Mouse (Mus musculus) gastrocnemius, postnatal 4 days (tissue): ENCODE measurements at regions not wholly inside any gene's neighbourhood (a gene's known extent, or its start where the extent isn't known, plus 50 kb on each side); places are given as distances from the start of the nearest gene placed in this dataset.
"Not testable (repeated sequence)": the region's sequence is repeated elsewhere in the genome, so short reads cannot be mapped to it uniquely, and the experiment has no call there.

Experiments
- DNase-seq, 2 experiments: peaks; one replicate each; pipeline ENCODE4 v3.0.0; 2021 to 2022; ENCODE audit warnings: low spot score in 2 of 2, mixed read lengths in 2 of 2

- not testable (repeated sequence) for DNase-seq
Observed at GRCm38 (mm10) chrX:19341231-19342007, 139.7 kb downstream of the Tex13c3 start.

- no peak for DNase-seq
Observed at GRCm38 (mm10) chrX:19313286-19313685, 167.8 kb downstream of the Tex13c3 start.

GRCm38 (mm10) chrX:19311809-19312559, 169.1 kb downstream of the Tex13c3 start:
- DNase-seq: no peak

- no peak for DNase-seq
Observed at GRCm38 (mm10) chrX:19311377-19311776, 169.7 kb downstream of the Tex13c3 start.

GRCm38 (mm10) chrX:19288171-19288570, 192.9 kb downstream of the Tex13c3 start:
- no peak for DNase-seq

- no peak for DNase-seq
Observed at GRCm38 (mm10) chrX:19286431-19286830, 194.7 kb downstream of the Tex13c3 start.

GRCm38 (mm10) chrX:19285773-19286172, 195.3 kb downstream of the Tex13c3 start:
- no peak for DNase-seq

GRCm38 (mm10) chrX:19283078-19283477, 198.0 kb downstream of the Tex13c3 start:
- DNase-seq: no peak

- DNase-seq: no peak
Observed at GRCm38 (mm10) chrX:19264237-19264636, 216.9 kb downstream of the Tex13c3 start.

- no peak for DNase-seq
Observed at GRCm38 (mm10) chrX:19246777-19247619, 234.1 kb downstream of the Tex13c3 start.

- DNase-seq: peak; percentile 10 to 18
Observed at GRCm38 (mm10) chrX:19237738-19238261, 243.3 kb downstream of the Tex13c3 start.

- peak; percentile 7 to 16 for DNase-seq
Observed at GRCm38 (mm10) chrX:19237048-19237737, 243.9 kb downstream of the Tex13c3 start.

- no peak for DNase-seq
Observed at GRCm38 (mm10) chrX:19235449-19235848, 245.7 kb downstream of the Tex13c3 start.

GRCm38 (mm10) chrX:19231823-19232222, 249.3 kb downstream of the Tex13c3 start:
- no peak for DNase-seq

GRCm38 (mm10) chrX:19223336-19223735, 257.8 kb downstream of the Tex13c3 start:
- DNase-seq: no peak

GRCm38 (mm10) chrX:19220785-19221496, 260.2 kb downstream of the Tex13c3 start:
- DNase-seq: no peak

- DNase-seq: no peak
Observed at GRCm38 (mm10) chrX:19219727-19220126, 261.4 kb downstream of the Tex13c3 start.

GRCm38 (mm10) chrX:19219301-19219700, 261.8 kb downstream of the Tex13c3 start:
- no peak for DNase-seq

GRCm38 (mm10) chrX:19206420-19206819, 274.7 kb downstream of the Tex13c3 start:
- no peak for DNase-seq

GRCm38 (mm10) chrX:19202542-19202941, 278.6 kb downstream of the Tex13c3 start:
- no peak for DNase-seq
